Mouse (Mus musculus) olfactory bulb, adult 2 months (tissue): ENCODE data around the gene Tmem208. TPM values are rescaled to one million over a fixed set of nuclear protein-coding genes. Genes with fewer than 3 reads are reported as not detected.
A peak's percentile ranks its signal among the peaks of the same experiment; 100 is the strongest.

Experiments used
- H3K27ac ChIP-seq: fragments of 200-500 bp; 2 replicates; pipeline ENCODE4 v1.5.1; 2012; ENCODE audit warnings: low read depth, low read length; ENCODE audit not compliant: insufficient read depth
- H3K4me1 ChIP-seq: fragments of 200-500 bp; 2 replicates; pipeline ENCODE4 v1.6.1; 2012; ENCODE audit warnings: low read length; ENCODE audit not compliant: control insufficient read depth, insufficient read depth
- H3K4me3 ChIP-seq: fragments of 200-500 bp; 2 replicates; pipeline ENCODE4 v1.5.1; 2012; ENCODE audit warnings: mild to moderate bottlenecking, low read depth, low read length, moderate library complexity; ENCODE audit not compliant: insufficient read depth
- CTCF ChIP-seq: fragments of 200-500 bp; IDR thresholded peaks from 2 replicates; pipeline ENCODE4 v1.5.1; 2012; ENCODE audit warnings: low read depth, mild to moderate bottlenecking, low read length, moderate library complexity; ENCODE audit not compliant: insufficient read depth
- POLR2A ChIP-seq: fragments of 200-500 bp; IDR thresholded peaks from 2 replicates; pipeline ENCODE4 v1.6.1; 2012; ENCODE audit warnings: mild to moderate bottlenecking, low read depth, low read length, moderate library complexity; ENCODE audit not compliant: insufficient read depth
- WGBS: fragments of 180-500 bp; shearing (Covaris S2); methylation state at CpG from one replicate; pipeline ENCODE4 v1.1.7; 2018; 5-methylcytosine and 5-hydroxymethylcytosine counted together
- polyA plus RNA-seq: library from polyadenylated mRNA; stranded (reverse); fragments of >200 nt; gene quantifications from 2 replicates; pipeline ENCODE4 v1.2.4, GENCODE M21; 2012; ENCODE audit warnings: low replicate concordance; ENCODE audit not compliant: missing spikeins, insufficient read depth, insufficient read length

The Tmem208 gene
- polyA plus RNA-seq, 1 experiment, result not detected

DNA sequence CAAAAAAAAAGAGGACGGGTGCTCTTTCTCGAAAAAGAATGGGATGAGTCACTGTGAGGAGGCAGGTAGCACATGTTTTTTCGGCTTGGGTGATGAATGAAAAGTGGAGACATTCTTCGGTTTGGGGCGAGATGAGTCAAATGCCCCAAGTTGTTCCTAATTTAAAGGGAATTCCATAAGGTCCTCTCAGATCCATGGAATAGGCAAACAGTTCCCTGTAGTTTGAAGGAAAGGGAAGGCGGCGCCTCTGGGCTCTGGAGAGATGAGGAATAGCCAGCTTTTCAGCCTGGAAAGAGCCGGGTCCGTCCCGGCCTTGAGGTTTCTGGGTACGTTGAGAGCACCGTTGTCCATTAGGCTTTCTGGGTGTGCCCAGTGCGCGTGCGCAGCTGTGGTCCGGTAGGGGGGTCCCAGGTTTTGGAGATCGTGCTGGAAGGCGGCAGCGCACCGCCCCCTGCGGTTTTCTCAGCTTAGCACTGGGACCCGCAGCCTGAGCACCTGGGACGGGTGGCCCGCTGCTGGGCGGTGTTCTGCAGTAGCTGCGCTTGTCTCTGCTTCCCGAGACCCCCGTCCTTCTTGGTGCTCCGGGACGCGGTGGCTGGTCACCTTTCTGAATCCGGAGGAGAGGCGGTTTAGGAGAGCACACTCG lies 22.4 kb downstream of the Tmem208 start, which contains the start of gene Slc9a5:
Gene Slc9a5, plus strand, starts transcription at position 394 of the 646 bp plus-strand sequence.
- under 1% methylated on average over 34 of the region's 34 CpGs for WGBS
- no peak for TF ChIP-seq POLR2A
- TF ChIP-seq CTCF, result no peak
- Histone ChIP-seq H3K4me3 (peak within 1 kb of the TSS; percentile 81), H3K4me1 (peaks cover 39% of the 10 kb centered on the region), H3K27ac (no peak within 1 kb of the TSS)

DNA sequence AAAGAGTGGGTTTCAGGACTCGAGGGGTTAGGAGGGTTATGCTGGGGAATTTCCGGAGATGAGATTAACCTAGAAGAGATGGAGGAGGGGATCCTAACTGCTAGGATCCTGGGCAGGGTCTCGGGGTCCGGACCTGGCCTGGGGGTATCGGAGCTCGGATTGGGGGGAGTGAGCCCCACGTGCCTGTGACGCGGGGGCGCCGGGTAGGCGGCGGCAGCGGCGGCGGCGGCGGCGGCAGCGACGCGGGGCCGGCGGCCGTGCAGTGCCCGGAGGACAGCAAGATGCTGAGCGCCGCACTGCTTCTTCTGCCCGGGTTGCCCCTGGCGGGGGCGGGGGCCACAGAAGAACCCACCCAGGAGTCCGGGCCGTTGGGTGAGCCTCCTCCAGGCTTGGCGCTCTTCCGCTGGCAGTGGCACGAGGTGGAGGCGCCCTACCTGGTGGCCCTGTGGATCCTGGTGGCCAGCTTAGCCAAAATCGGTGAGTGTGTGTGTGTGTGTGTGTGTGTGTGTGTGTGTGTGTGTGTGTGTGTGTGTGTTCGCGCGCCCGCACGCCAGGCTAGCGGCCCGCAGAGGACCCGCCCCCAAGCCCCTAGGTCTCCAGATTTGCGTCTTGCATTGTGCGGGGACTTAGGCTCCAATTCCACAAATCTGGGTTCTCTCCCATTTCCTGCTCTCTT lies 23.1 kb downstream of the Tmem208 start:
- WGBS, result 1% methylated on average over 45 of the region's 48 CpGs
- no peak overlapping the region for H3K27ac ChIP-seq
- peak overlapping the region; percentile 81 for H3K4me3 ChIP-seq
- no peak for TF ChIP-seq POLR2A
- no peak for TF ChIP-seq CTCF
- peaks cover 41% of the 10 kb centered on the region for H3K4me1 ChIP-seq

DNA sequence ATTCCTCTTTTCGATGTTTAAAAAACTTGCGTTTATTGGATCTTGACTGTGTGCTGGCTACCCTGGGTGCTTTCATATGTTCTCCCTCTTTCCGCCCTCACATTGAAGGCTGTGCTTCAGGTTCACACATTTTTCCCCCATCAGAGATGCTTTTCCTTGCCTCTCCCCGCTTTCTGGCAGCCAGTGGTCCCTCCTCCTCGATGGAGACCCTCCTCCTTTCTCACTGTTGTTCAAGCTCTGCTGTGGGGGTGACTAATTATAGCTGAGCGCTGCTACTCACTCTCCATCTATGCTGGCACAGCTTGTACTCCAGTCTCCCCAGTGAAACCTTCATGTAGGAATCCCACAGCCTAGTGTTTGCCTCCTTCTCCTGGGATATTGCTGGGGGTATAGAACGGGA lies 24.0 kb downstream of the Tmem208 start:
- Histone ChIP-seq H3K4me1 (peaks cover 39% of the 10 kb centered on the region), H3K27ac (no peak overlapping the region), H3K4me3 (peak overlapping the region; percentile 21)
- 23% methylated on average over 7 of the region's 7 CpGs for WGBS
- TF ChIP-seq CTCF (no peak), POLR2A (no peak)

DNA sequence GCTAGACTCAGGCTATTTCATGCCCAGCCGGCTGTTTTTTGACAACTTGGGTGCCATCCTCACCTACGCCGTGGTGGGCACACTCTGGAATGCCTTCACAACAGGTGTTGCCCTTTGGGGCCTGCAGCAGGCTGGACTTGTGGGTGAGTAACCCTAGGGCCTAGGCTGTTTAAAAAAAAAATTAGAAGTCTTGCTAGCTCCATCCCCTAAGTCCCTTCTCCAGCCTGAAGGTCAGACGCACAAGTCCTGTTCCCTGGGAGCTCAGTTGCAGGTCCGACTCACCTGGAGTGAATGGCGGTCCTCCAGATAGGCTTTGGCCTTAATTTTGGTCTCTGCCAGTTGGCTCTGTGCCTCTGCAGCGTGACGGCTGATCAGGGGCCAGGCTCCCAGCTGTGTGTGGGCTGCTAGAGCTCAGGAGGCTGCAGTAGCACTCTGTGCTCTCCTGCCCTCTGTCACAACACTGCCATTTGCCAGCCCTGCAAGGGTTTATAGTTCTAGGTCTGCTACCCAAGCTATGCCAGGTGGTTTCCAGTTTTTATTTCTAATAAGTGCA lies 27.5 kb downstream of the Tmem208 start:
- 66% methylated on average over 8 of the region's 8 CpGs for WGBS
- Histone ChIP-seq H3K27ac (no peak overlapping the region), H3K4me3 (no peak overlapping the region), H3K4me1 (peaks cover 19% of the 10 kb centered on the region)
- TF ChIP-seq POLR2A, result no peak
- TF ChIP-seq CTCF, result no peak

DNA sequence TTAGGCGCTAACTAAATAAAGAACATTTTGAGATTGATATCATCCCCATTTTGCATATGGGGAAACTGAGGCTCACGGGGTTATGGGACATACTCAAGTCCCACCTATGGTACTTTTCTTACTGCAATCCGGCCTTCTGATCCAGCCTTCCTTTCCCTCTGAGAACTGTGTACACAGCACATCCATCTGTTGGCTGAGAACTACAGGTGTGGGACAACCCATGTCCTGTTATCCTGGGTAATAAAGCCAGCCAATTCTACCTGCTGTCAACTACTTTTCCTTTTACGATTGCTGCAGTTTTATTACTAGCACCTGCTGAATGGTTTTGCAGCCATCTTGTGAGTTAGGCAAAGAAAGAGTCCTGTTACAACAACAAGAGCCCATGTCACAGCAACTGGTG lies 28.4 kb downstream of the Tmem208 start:
- TF ChIP-seq CTCF, result no peak
- no peak for TF ChIP-seq POLR2A
- Histone ChIP-seq H3K4me1 (peaks cover 14% of the 10 kb centered on the region), H3K4me3 (no peak overlapping the region), H3K27ac (no peak overlapping the region)
- 96% methylated on average over 4 of the region's 4 CpGs for WGBS

DNA sequence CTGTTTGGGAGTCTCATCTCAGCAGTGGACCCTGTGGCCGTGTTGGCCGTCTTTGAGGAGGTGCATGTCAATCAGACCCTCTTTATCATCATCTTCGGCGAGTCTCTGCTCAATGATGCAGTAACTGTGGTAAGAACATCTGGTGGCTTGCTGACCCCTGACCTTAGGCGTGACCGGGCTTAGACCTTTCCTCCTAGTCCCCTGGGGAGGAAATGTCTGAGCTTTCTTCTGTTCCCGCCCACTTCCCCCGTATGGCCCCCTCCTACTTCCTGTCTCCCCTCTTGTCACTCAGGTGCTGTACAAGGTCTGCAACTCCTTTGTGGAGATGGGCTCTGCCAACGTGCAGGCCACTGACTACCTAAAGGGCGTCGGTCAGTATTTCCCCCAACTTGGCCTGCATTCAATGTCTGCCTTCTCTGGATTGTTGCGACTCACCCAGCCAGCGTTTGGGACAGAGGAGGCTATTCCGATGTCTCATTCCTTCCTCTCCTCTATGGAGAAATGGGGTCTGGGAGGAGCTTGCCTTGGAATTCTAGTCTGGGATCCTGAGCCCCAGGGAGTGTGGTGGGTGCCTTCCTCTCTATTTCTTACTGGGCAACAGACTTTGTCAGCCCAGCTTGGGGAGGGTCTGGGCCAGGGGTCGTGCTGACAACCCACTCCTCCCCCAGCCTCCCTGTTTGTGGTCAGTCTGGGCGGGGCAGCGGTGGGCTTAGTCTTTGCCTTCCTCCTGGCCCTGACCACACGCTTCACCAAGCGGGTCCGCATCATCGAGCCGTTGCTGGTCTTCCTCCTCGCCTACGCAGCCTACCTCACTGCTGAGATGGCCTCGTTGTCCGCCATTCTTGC lies 29.2 kb downstream of the Tmem208 start:
- Histone ChIP-seq H3K4me1 (peaks cover 10% of the 10 kb centered on the region), H3K27ac (no peak overlapping the region), H3K4me3 (no peak overlapping the region)
- TF ChIP-seq POLR2A (no peak), CTCF (no peak)
- WGBS, result 84% methylated on average over 26 of the region's 26 CpGs

DNA sequence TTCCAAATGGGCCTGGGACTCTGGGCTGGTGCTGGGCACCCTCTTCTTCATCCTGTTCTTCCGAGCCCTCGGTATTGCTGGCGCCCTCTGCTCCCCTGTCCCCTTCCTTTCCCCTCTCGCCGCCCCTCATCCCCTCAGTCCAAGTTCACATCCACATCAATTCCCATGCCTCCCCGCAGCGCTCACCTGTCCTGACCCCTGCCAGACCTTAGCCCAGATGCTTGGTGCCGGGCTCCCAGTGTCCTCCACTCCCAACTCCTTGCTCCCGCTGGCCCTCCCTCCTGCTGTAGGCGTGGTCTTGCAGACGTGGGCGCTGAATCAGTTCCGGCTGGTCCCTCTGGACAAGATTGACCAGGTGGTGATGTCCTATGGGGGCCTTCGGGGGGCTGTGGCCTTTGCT lies 30.5 kb downstream of the Tmem208 start:
- Histone ChIP-seq H3K27ac (no peak overlapping the region), H3K4me1 (peaks cover 7% of the 10 kb centered on the region; the same call in 1 of the 2 replicates), H3K4me3 (no peak overlapping the region)
- TF ChIP-seq CTCF, result no peak
- TF ChIP-seq POLR2A, result no peak
- 92% methylated on average over 14 of the region's 14 CpGs for WGBS

DNA sequence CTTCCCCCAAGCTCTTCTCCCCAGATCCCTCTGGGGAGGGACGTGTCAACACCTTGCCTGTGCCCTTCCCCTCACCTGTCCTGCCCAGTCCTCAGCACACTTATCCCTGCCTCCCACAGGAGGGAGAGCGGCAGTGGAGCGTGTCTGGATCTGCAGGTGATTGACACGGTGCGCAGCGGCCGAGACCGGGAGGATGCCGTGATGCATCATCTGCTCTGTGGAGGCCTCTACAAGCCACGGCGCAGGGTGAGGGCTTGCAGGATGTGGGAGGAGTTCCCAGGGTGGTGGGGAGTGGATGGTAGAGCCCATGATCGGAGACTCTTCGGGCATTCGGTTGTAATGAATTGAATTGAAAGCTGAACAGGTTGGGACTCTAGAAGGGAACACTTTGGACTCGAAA lies 33.1 kb downstream of the Tmem208 start:
- TF ChIP-seq CTCF, result no peak
- TF ChIP-seq POLR2A, result no peak
- Histone ChIP-seq H3K4me1 (0 out of 2 replicates have a peak, but pooled peaks cover 2% of the 10 kb centered on the region), H3K4me3 (no peak overlapping the region), H3K27ac (no peak overlapping the region)
- 89% methylated on average over 15 of the region's 15 CpGs for WGBS
